Mouse (Mus musculus) brain, embryonic 14.5 days (tissue): ENCODE data around the gene Ptpro.

Experiments used
- CTCF ChIP-seq: fragments of 200-500 bp; IDR thresholded peaks from 2 replicates; pipeline ENCODE4 v1.5.1; 2012; ENCODE audit warnings: inconsistent platforms, mild to moderate bottlenecking, moderate library complexity, borderline replicate concordance; ENCODE audit not compliant: insufficient read depth, insufficient read length; ENCODE audit errors: extremely low read depth
- POLR2A ChIP-seq: fragments of 200-500 bp; IDR thresholded peaks from 2 replicates; pipeline ENCODE4 v1.6.1; 2012; ENCODE audit warnings: mild to moderate bottlenecking, inconsistent platforms, borderline replicate concordance; ENCODE audit not compliant: poor library complexity, insufficient read depth, insufficient read length, severe bottlenecking; ENCODE audit errors: extremely low read depth

DNA sequence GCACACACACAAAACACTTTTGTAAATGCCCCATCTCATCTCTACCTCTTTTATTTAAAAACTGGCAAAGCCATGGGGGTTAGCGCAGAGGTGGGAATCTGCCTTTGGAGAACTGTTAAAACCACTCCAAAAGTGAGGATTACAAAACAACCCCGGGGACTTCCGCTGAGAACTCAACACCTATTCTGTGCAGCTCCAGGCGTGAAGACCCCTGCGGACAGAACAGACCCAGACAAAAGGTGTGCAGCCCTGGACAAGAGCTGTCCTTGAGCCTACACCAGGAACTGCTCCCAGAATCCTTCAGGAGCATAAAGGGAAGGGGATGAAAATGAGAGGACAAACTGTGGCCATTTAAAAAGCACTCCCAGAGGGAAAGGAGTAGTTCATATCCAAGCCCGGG is 243.1 kb downstream of the Ptpro start:
- no peak for TF ChIP-seq CTCF
- TF ChIP-seq POLR2A, result no peak
